Mouse (Mus musculus) v-Abl transformed pro-B cells (cell line): ENCODE measurements around the gene Gja10.

ENCODE experiments used
- in situ Hi-C, 2 experiments: fragments of 400-800 bp; cut with MboI; formaldehyde crosslinking; loops; one replicate each; pipeline ENCODE4 v1.15.1; 2025; ENCODE audit not compliant: unreplicated experiment in 2 of 2

The Gja10 gene

GRCm38 (mm10) chr4:32562319-32563115, 40.0 kb downstream of the Gja10 start:
- in situ Hi-C loops, result loop anchor here in 1 of 2 experiments (5.0 to 25.0 kb wide), 2 partner anchors 300 to 415 kb away; no protein-coding TSS in a partner anchor

- in situ Hi-C loops, result loop anchor here in 1 of 2 experiments (5.0 to 25.0 kb wide), 2 partner anchors 299 to 414 kb away; no protein-coding TSS in a partner anchor
Measured at GRCm38 (mm10) chr4:32561555-32562095, 40.9 kb downstream of the Gja10 start.

DNA sequence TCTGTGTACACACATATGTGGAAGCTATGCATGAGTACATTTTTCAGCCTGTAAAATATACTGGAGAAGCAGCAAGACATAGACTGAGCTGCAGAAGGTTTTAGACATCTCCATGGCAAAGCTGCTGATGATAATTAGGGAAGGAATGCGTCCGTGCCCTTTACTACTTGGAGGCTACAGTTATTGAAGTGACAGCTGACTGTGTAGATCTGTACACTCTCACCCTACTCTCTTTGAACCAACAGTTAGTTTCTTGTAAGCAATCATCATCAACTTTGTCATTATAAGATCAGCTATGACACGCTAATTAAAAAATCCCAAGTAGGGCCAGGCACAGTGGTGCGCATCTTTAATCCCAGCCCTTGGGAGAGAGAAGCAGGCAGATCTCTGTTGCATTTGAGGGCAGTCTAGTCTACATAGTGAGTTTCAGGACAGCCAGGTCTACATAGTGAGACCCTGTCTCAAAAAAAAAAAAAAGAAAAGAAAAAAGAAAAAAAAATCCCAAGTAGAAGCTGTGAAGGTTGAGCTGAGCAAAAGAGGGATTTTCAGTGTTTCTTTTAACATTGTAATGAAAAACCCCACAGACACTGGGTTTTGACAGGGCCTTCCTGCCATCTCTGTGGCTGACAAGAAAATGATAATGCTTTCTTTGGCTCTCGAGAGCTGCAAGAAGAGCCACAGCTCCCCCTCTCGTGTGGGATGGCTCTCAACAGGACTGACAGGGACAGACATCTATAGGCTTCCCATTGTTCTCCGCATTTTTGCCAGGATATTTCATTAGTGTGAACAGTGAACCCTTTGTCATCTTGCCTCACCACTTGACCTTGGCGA, 41.6 kb downstream of the Gja10 start:
- in situ Hi-C loops, result loop anchor here in 1 of 2 experiments (5.0 to 25.0 kb wide), 2 partner anchors 299 to 414 kb away; no protein-coding TSS in a partner anchor

- in situ Hi-C loops, result loop anchor here in 1 of 2 experiments (5.0 to 25.0 kb wide), 2 partner anchors 298 to 413 kb away; no protein-coding TSS in a partner anchor
Measured at GRCm38 (mm10) chr4:32560246-32560645, 42.3 kb downstream of the Gja10 start.

- in situ Hi-C loops, result loop anchor here (10.0 to 25.0 kb wide), 2 partner anchors 293 to 301 kb away; no protein-coding TSS in a partner anchor
Measured at GRCm38 (mm10) chr4:32555506-32555905, 47.1 kb downstream of the Gja10 start.

DNA sequence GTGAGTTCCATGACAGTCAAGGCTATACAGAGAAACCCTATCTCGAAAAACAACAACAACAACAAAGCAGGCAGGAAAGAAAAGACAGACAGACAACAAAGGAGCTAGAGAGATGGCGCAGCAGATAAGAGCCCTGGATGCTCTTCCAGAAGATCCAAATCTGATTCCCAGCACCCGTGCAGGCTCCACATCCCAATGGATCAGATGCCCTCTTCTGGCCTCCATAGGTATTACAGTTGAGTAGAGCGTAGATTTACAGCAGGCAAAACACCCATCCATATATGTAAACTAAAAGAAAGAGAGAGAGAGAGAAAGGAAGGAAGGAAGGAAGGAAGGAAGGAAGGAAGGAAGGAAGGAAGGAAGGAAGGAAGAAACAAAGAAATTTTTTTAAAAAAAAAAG, 51.2 kb downstream of the Gja10 start:
- in situ Hi-C loops, result loop anchor here (10.0 to 25.0 kb wide), 2 partner anchors 289 to 297 kb away; no protein-coding TSS in a partner anchor

DNA sequence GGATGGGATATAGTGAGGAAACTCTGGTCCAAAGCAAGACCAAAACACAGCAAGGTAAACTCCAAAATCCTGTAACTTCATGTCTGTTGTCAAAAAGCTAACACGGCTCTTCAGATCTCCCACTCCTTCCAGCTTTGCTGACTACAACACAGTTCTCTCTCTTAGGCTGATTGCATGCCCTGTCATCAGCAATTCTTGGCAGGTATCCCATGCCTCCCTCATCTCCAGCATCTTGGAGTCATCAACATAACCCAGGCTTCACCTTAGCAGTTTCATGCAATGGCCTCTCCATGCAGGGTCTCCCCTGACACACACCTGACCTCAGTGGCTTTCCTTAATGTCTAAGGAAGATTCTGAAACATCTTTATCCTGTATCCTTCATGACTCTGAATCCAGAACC, 53.4 kb downstream of the Gja10 start:
- in situ Hi-C loops, result no loop called here
